13 mouse cellular contexts compared by ENCODE assay signal in genomic region chr1:152798125-152798524, GRCm38 (mm10). TPM values are rescaled to one million over a fixed set of nuclear protein-coding genes. Genes with fewer than 3 reads are reported as not detected.
DNase-seq lines count a peak whose midpoint lies in the region; ATAC-seq lines count a peak whose summit lies in the region.
"Had no signal": no experiment of that assay in that cellular context is flagged by ENCODE, and none has a peak within 500 bp of the region (broad histone marks: within the 10 kb centered on the region; RNA-seq: fewer than 3 reads in every experiment).

No protein-coding gene starts in this region.

- no peaks in the 10 kb centered on the region for H3K36me3 ChIP-seq in liver, embryonic 16.5 days (ENCODE audit: control insufficient read depth, insufficient read depth)
- H3K36me3 ChIP-seq in hindbrain, embryonic 14.5 days (replicated peaks; ENCODE audit: control insufficient read depth, insufficient read depth) = no peaks in the 10 kb centered on the region

- no peak overlapping the region for H3K4me3 ChIP-seq in liver, embryonic 16.5 days (ENCODE audit: low read depth, low read length)
- H3K4me3 ChIP-seq in hindbrain, embryonic 14.5 days (replicated peaks; ENCODE audit: low read length) = no peak overlapping the region

- no peaks in the 10 kb centered on the region for H3K27me3 ChIP-seq in liver, embryonic 16.5 days (ENCODE audit: control insufficient read depth, insufficient read depth, low read depth, low read length)
- no peaks in the 10 kb centered on the region for H3K27me3 ChIP-seq in hindbrain, embryonic 14.5 days (ENCODE audit: control insufficient read depth, insufficient read depth, low read length)

- H3K4me1 ChIP-seq in liver, embryonic 16.5 days (ENCODE audit: control insufficient read depth, low read depth, low read length) = no peaks in the 10 kb centered on the region; the same call in 1 of the 2 replicates
- H3K4me1 ChIP-seq in hindbrain, embryonic 14.5 days (replicated peaks; ENCODE audit: control insufficient read depth, insufficient read depth, low read length) = peaks cover 5% of the 10 kb centered on the region; the same call in 1 of the 2 replicates

- no peak overlapping the region for H3K4me2 ChIP-seq in liver, embryonic 16.5 days (ENCODE audit: low read depth, low read length)
- no peak overlapping the region for H3K4me2 ChIP-seq in hindbrain, embryonic 14.5 days (replicated peaks)

- DNase-seq in heart, adult 8-10 months (ENCODE audit: low spot score) = peak; percentile 62
- DNase-seq in heart, postnatal 25 days (ENCODE audit: low spot score) = no peak
- DNase-seq in 416B (ENCODE audit: low read depth) = peak; percentile 93
- DNase-seq in urinary bladder, postnatal 10 days (ENCODE audit: low spot score) = no peak
- DNase-seq in hindbrain, embryonic 14.5 days (ENCODE audit: low spot score) = no peak
- DNase-seq in embryo, embryonic 10.5 days (ENCODE audit: low spot score) = no peak
- DNase-seq: cerebellum, postnatal 14 days; kidney, postnatal 25 days had no signal

- 23% methylated on average over 9 of the region's 9 CpGs for WGBS in liver, embryonic 16.5 days (ENCODE audit: insufficient replicate concordance)
- 80% methylated on average over 9 of the region's 9 CpGs for WGBS in hindbrain, embryonic 14.5 days

- intact Hi-C loops in heart, postnatal 25 days (cut with DNase I) = no loop called here

- H3K9me3 ChIP-seq in liver, embryonic 16.5 days (replicated peaks; ENCODE audit: control insufficient read depth, low read length) = no peaks in the 10 kb centered on the region
- no peaks in the 10 kb centered on the region for H3K9me3 ChIP-seq in hindbrain, embryonic 14.5 days (ENCODE audit: control insufficient read depth, low read length)

- H3K27ac ChIP-seq in liver, embryonic 16.5 days (ENCODE audit: low read length) = peak overlapping the region; percentile 14; the same call in 1 of the 2 replicates
- no peak overlapping the region for H3K27ac ChIP-seq in hindbrain, embryonic 14.5 days

- no peak overlapping the region for H3K9ac ChIP-seq in liver, embryonic 16.5 days (ENCODE audit: low read depth, low read length)
- no peak overlapping the region for H3K9ac ChIP-seq in hindbrain, embryonic 14.5 days

- peak; percentile 84 for ATAC-seq in common myeloid progenitor, adult 5-6 weeks (replicated peaks; ENCODE audit: low read depth, poor library complexity, severe bottlenecking)
- peak; percentile 49; the same call in 1 of the 2 replicates for ATAC-seq in liver, embryonic 16.5 days (ENCODE audit: low read depth)
- no peak for ATAC-seq in hindbrain, embryonic 14.5 days (ENCODE audit: low FRiP score)

RNA-seq across cellular contexts. Expression of gene Ncf2, which starts 1.9 kb away (rescaled TPM):
- 1 to 10 TPM; 2.3 to 4.3 (median 3.9) TPM for total RNA-seq in heart, adult 8-10 months (2022)
- 1 to 10 TPM; 2.9 to 3.7 TPM for total RNA-seq in heart, postnatal 25 days (2021)
- 70.1 and 77.4 TPM in 2 replicates for total RNA-seq in common myeloid progenitor, adult 5-6 weeks (2017)
- 11.9 and 13.1 TPM in 2 replicates for polyA plus RNA-seq in liver, embryonic 16.5 days (2015; fragmentation: Nextera tagmentation; extraction: Ambion mirVana)
- 2.2 and 3.6 TPM in 2 replicates for polyA plus RNA-seq in hindbrain, embryonic 14.5 days (2014; fragmentation: Nextera tagmentation; extraction: Ambion mirVana)

RNA-seq across cellular contexts. Expression of gene Arpc5, which starts 31.8 kb away (rescaled TPM):
- 10 to 100 TPM; 21.9 to 27.8 (median 25.9) TPM for total RNA-seq in heart, adult 8-10 months (2022)
- 10 to 100 TPM; 34.7 to 40.4 TPM for total RNA-seq in heart, postnatal 25 days (2021)
- 101 and 118 TPM in 2 replicates for total RNA-seq in common myeloid progenitor, adult 5-6 weeks (2017)
- polyA plus RNA-seq in liver, embryonic 16.5 days (2015; fragmentation: Nextera tagmentation; extraction: Ambion mirVana) = 131 and 133 TPM in 2 replicates
- 336 and 364 TPM in 2 replicates for polyA plus RNA-seq in hindbrain, embryonic 14.5 days (2014; fragmentation: Nextera tagmentation; extraction: Ambion mirVana)

RNA-seq across cellular contexts. Expression of gene Rgl1, which starts 32.0 kb away (rescaled TPM):
- 10 to 100 TPM; 30.2 to 37.8 (median 35.0) TPM for total RNA-seq in heart, adult 8-10 months (2022)
- 10 to 100 TPM; 37.0 to 38.2 TPM for total RNA-seq in heart, postnatal 25 days (2021)
- 8.7 and 9.5 TPM in 2 replicates for total RNA-seq in common myeloid progenitor, adult 5-6 weeks (2017)
- polyA plus RNA-seq in liver, embryonic 16.5 days (2015; fragmentation: Nextera tagmentation; extraction: Ambion mirVana) = 12.9 and 14.2 TPM in 2 replicates
- 20.0 and 20.9 TPM in 2 replicates for polyA plus RNA-seq in hindbrain, embryonic 14.5 days (2014; fragmentation: Nextera tagmentation; extraction: Ambion mirVana)

RNA-seq across cellular contexts. Expression of gene Apobec4, which starts 47.8 kb away (rescaled TPM):
- not detected for total RNA-seq in heart, adult 8-10 months (2022)
- not detected for total RNA-seq in heart, postnatal 25 days (2021)
- total RNA-seq in common myeloid progenitor, adult 5-6 weeks (2017) = not detected in 2 replicates
- not detected in 2 replicates for polyA plus RNA-seq in liver, embryonic 16.5 days (2015; fragmentation: Nextera tagmentation; extraction: Ambion mirVana)
- polyA plus RNA-seq in hindbrain, embryonic 14.5 days (2014; fragmentation: Nextera tagmentation; extraction: Ambion mirVana) = 0.20 TPM in 1 of 2 replicates, not detected in the other
- total RNA-seq: adrenal gland, adult 18-20 months; heart, adult 18-20 months; left cerebral cortex, postnatal 25 days had no signal

Comparison
In these comparisons a context has a peak if more than half of its experiments do, and no peak if none do; other contexts are left out.
1. DNase-seq: peak in heart, adult 8-10 months (single experiment) and 416B (single experiment); none in heart, postnatal 25 days (single experiment), urinary bladder, postnatal 10 days (single experiment), hindbrain, embryonic 14.5 days (single experiment) and embryo, embryonic 10.5 days (single experiment).
2. RNA of gene Ncf2, which starts 1.9 kb away (total RNA-seq): 70.1 to 77.4 TPM in common myeloid progenitor, adult 5-6 weeks; 2.3 to 4.3 TPM in heart, adult 8-10 months and 2.9 to 3.7 TPM in heart, postnatal 25 days; every median in the first group is over 10 times any median in the second.